Mouse (Mus musculus): ENCODE measurements at regions not wholly inside any gene's neighbourhood (a gene's known extent, or its start where the extent isn't known, plus 50 kb on each side); places are given as distances from the start of the nearest gene placed in this dataset.

GRCm38 (mm10) chr13:6767936-6768588, 119.5 kb upstream of the Pfkp start:
- Histone ChIP-seq H3K4me1 (ENCODE audit: control insufficient read depth, insufficient read depth, low read length) (no peaks in the 10 kb centered on the region), H3K4me3 (ENCODE audit: insufficient read depth, low read length) (no peak overlapping the region), H3K27ac (ENCODE audit: insufficient read depth, low read depth, low read length) (no peak overlapping the region)
- TF ChIP-seq CTCF (IDR thresholded peaks at IDR 0.05; ENCODE audit: low read depth, low read length): no peak
- no peak for TF ChIP-seq POLR2A (IDR thresholded peaks at IDR 0.05; ENCODE audit: borderline replicate concordance, low read depth, low read length)

DNA sequence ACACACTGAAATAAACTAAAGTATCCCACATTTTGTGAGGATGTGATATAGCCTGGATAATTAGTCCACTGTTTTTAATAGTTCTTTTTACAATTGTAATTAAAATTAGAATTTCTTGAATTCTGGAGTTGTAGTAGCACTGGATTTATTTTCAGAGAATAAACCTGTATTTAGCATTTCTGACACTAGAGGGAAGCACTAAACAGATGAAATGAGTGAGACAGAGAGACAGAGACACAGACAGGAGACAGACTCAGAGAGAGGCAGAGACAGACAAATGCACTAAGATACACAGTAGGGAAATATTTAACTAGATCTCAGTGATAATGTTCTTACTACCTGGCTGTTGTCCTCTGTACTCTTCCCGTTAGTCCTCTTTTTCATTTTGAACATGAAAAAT, 108.6 kb upstream of the Pfkp start:
- TF ChIP-seq POLR2A (IDR thresholded peaks at IDR 0.05; ENCODE audit: borderline replicate concordance, low read depth, low read length) (no peak), CTCF (IDR thresholded peaks at IDR 0.05; ENCODE audit: low read depth, low read length) (no peak)
- H3K4me3 ChIP-seq (ENCODE audit: insufficient read depth, low read length): no peak overlapping the region
- no peaks in the 10 kb centered on the region for H3K4me1 ChIP-seq (ENCODE audit: control insufficient read depth, insufficient read depth, low read length)
- no peak overlapping the region for H3K27ac ChIP-seq (ENCODE audit: insufficient read depth, low read depth, low read length)

GRCm38 (mm10) chr13:6751599-6751998, 103.0 kb upstream of the Pfkp start:
- TF ChIP-seq POLR2A (IDR thresholded peaks at IDR 0.05; ENCODE audit: borderline replicate concordance, low read depth, low read length): no peak
- no peak for TF ChIP-seq CTCF (IDR thresholded peaks at IDR 0.05; ENCODE audit: low read depth, low read length)
- no peak overlapping the region for H3K4me3 ChIP-seq (ENCODE audit: insufficient read depth, low read length)
- no peak overlapping the region for H3K27ac ChIP-seq (ENCODE audit: insufficient read depth, low read depth, low read length)
- no peaks in the 10 kb centered on the region for H3K4me1 ChIP-seq (ENCODE audit: control insufficient read depth, insufficient read depth, low read length)

DNA sequence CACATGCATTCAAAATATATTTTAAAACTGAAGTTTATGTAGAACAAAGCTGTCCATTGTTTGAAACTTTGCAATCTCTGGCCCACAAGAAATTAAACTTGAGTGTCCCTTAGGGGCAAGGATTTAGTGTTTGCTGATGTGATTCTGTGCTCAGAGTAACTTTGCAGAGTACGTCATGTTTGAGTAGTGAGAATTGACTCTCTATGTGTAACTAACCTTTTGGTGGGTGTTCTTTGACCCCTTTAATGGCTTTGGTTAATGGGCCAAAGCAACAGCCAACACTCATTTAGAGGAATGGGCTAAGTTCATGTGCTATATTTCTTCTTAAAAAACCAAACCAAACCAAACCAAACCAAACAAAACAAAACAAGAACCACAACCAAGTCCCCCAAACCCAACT, 102.6 kb upstream of the Pfkp start:
- Histone ChIP-seq H3K4me1 (ENCODE audit: control insufficient read depth, insufficient read depth, low read length) (no peaks in the 10 kb centered on the region), H3K4me3 (ENCODE audit: insufficient read depth, low read length) (no peak overlapping the region), H3K27ac (ENCODE audit: insufficient read depth, low read depth, low read length) (no peak overlapping the region)
- TF ChIP-seq POLR2A (IDR thresholded peaks at IDR 0.05; ENCODE audit: borderline replicate concordance, low read depth, low read length): no peak
- TF ChIP-seq CTCF (IDR thresholded peaks at IDR 0.05; ENCODE audit: low read depth, low read length): no peak

DNA sequence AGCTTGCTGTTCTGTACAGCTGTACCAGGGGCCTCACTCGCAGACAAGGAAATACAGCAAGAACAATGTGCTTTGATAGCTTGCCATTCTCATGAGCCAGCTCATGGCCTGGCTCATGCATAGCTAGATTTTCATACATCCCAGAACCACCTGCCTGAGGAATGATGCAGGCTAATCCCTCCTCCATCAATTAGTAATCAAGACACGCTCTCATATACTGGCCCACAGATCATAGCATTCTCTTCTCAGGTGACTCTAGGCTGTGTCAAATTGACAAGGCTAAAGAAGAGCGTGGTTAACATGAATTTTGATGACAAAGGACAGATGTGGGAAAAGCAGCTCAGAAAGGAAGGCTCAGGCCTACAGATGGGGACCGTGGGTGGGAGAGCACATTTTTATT, 93.3 kb upstream of the Pfkp start:
- TF ChIP-seq CTCF (IDR thresholded peaks at IDR 0.05; ENCODE audit: low read depth, low read length): no peak
- TF ChIP-seq POLR2A (IDR thresholded peaks at IDR 0.05; ENCODE audit: borderline replicate concordance, low read depth, low read length): no peak
- no peaks in the 10 kb centered on the region for H3K4me1 ChIP-seq (ENCODE audit: control insufficient read depth, insufficient read depth, low read length)
- no peak overlapping the region for H3K4me3 ChIP-seq (ENCODE audit: insufficient read depth, low read length)
- no peak overlapping the region for H3K27ac ChIP-seq (ENCODE audit: insufficient read depth, low read depth, low read length)

DNA sequence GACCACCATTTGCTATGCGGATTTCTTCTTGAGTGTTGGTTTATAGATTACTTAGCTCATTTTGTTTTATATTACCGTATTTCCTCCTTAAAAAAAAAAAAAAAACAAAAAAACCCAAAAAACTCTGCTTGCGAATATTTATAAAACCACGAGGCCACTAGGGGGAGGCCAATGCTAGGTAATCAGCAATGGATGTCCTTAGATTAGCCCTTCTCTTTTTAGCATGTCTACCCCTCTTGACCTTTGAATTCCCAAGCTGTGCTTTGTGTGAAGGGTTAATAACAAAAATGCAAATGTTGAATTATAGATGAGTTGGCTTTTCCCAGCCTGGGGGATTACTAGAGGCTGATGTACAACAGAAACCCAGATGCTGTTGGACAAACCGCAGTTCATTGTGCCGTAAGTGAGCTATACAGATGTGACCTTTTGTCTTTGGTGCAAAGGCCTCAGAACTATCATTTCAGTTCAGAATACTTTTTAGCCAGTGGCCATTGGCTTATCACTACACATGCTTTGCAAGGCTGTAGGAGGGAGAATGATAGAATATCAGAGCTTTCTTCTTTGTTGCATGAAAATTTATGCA, 88.5 kb upstream of the Pfkp start:
- Histone ChIP-seq H3K27ac (ENCODE audit: insufficient read depth, low read depth, low read length) (no peak overlapping the region), H3K4me3 (ENCODE audit: insufficient read depth, low read length) (no peak overlapping the region), H3K4me1 (ENCODE audit: control insufficient read depth, insufficient read depth, low read length) (no peaks in the 10 kb centered on the region)
- TF ChIP-seq CTCF (IDR thresholded peaks at IDR 0.05; ENCODE audit: low read depth, low read length) (no peak), POLR2A (IDR thresholded peaks at IDR 0.05; ENCODE audit: borderline replicate concordance, low read depth, low read length) (no peak)

All from bone marrow macrophage, adult 2 months (primary cell).